ENCODE assay signal across 8 mouse cellular contexts in genomic region chr2:147256696-147257095, GRCm38 (mm10).
DNase-seq lines count a peak whose midpoint lies in the region; ATAC-seq and TF ChIP-seq lines count a peak whose summit lies in the region.

No protein-coding gene starts in this region.

- no peaks in the 10 kb centered on the region for H3K36me3 ChIP-seq in heart, embryonic 12.5 days
- H3K36me3 ChIP-seq in testis, adult 2 months (ENCODE audit: control insufficient read depth, insufficient read depth, low read length), result no peaks in the 10 kb centered on the region

- no peaks in the 10 kb centered on the region; the same call in 1 of the 2 replicates for H3K27me3 ChIP-seq in heart, embryonic 12.5 days (replicated peaks)
- H3K27me3 ChIP-seq in testis, adult 2 months (ENCODE audit: control insufficient read depth, insufficient read depth, low read length), result no peaks in the 10 kb centered on the region

- 26% methylated on average over 6 of the region's 6 CpGs for WGBS in heart, embryonic 12.5 days

- peak; percentile 2 to 4 for DNase-seq in heart, adult 9 months (ENCODE audit: low spot score in 2 of 2)
- DNase-seq in adrenal gland, postnatal 10 days, result peak; percentile 77
- DNase-seq in embryo, embryonic 9.5 days (ENCODE audit: extremely low spot score), result peak; percentile 75
- DNase-seq in hindlimb bud, embryonic 11.5 days (ENCODE audit: extremely low spot score, low read depth, low spot score), result peak; percentile 46
- peak; percentile 38 to 76 for DNase-seq in left cerebral cortex, adult 18-20 months (ENCODE audit: low spot score in 2 of 2)

- no peak overlapping the region for H3K27ac ChIP-seq in heart, embryonic 12.5 days (ENCODE audit: poor library complexity, severe bottlenecking)
- H3K27ac ChIP-seq in testis, adult 2 months (ENCODE audit: control insufficient read depth, insufficient read depth, low read depth, low read length), result no peak overlapping the region

- H3K4me3 ChIP-seq in heart, embryonic 12.5 days, result no peak overlapping the region
- H3K4me3 ChIP-seq in testis, adult 2 months (ENCODE audit: control insufficient read depth, low read depth, low read length), result no peak overlapping the region

- TF ChIP-seq CTCF in testis, adult 2 months (IDR thresholded peaks at IDR 0.05; ENCODE audit: control insufficient read depth, insufficient read depth, insufficient replicate concordance, low read depth, low read length), result peak; percentile 68; the same call in 1 of the 2 replicates

- no peaks in the 10 kb centered on the region for H3K4me1 ChIP-seq in heart, embryonic 12.5 days (replicated peaks)
- H3K4me1 ChIP-seq in testis, adult 2 months (ENCODE audit: control insufficient read depth, insufficient read depth, low read length), result no peaks in the 10 kb centered on the region

- no peak for ATAC-seq in heart, embryonic 12.5 days (ENCODE audit: insufficient number of reproducible peaks, low FRiP score)
- peak; percentile 81 for ATAC-seq in megakaryocyte-erythroid progenitor cell, adult 5-6 weeks (replicated peaks; ENCODE audit: low FRiP score, low TSS enrichment, poor library complexity, severe bottlenecking)

- no peak overlapping the region for H3K9ac ChIP-seq in heart, embryonic 12.5 days

- no peak overlapping the region for H3K4me2 ChIP-seq in heart, embryonic 12.5 days

- TF ChIP-seq POLR2A in testis, adult 2 months (IDR thresholded peaks at IDR 0.05; ENCODE audit: control insufficient read depth, low read depth, low read length), result no peak

- peaks cover 3% of the 10 kb centered on the region; the same call in 1 of the 2 replicates for H3K9me3 ChIP-seq in heart, embryonic 12.5 days (replicated peaks)

Comparison
In these comparisons a context has a peak if more than half of its experiments do, and no peak if none do; other contexts are left out.
1. DNase-seq: peak in every context shown above with its lines; median percentile 77 in adrenal gland, postnatal 10 days; 75 in embryo, embryonic 9.5 days; 57 in left cerebral cortex, adult 18-20 months; 46 in hindlimb bud, embryonic 11.5 days; 3 in heart, adult 9 months.